Mouse (Mus musculus) ES-Bruce4 (cell line): Measurements from ENCODE around the gene Ly9. TPM values are rescaled to one million over a fixed set of nuclear protein-coding genes. Genes with fewer than 3 reads are reported as not detected.

Source experiments
- H3K27ac ChIP-seq: 2 replicates; pipeline ENCODE4 v1.5.1; 2012; ENCODE audit warnings: low read length, inconsistent platforms; ENCODE audit not compliant: insufficient read depth
- H3K27me3 ChIP-seq: 2 replicates; pipeline ENCODE4 v1.6.1; 2012; ENCODE audit warnings: mild to moderate bottlenecking, low read length, inconsistent platforms; ENCODE audit not compliant: control insufficient read depth, poor library complexity, insufficient read depth, severe bottlenecking
- H3K36me3 ChIP-seq: 2 replicates; pipeline ENCODE4 v1.6.1; 2012; ENCODE audit warnings: inconsistent platforms, mild to moderate bottlenecking, low read length, moderate library complexity; ENCODE audit not compliant: control insufficient read depth, poor library complexity, insufficient read depth, severe bottlenecking
- H3K4me1 ChIP-seq: one replicate; pipeline ENCODE4 v1.8.1; 2011; ENCODE audit warnings: low read length; ENCODE audit not compliant: control insufficient read depth, insufficient read depth
- H3K4me3 ChIP-seq: 2 replicates; pipeline ENCODE4 v1.5.1; 2011; ENCODE audit warnings: low read depth, mild to moderate bottlenecking, low read length
- H3K9ac ChIP-seq: 2 replicates; pipeline ENCODE4 v1.6.1; 2012; ENCODE audit warnings: low read depth, mild to moderate bottlenecking, inconsistent platforms; ENCODE audit not compliant: poor library complexity, severe bottlenecking
- H3K9me3 ChIP-seq: replicated peaks from 2 replicates; pipeline ENCODE4 v1.6.1; 2012; ENCODE audit warnings: mild to moderate bottlenecking, low read length, inconsistent platforms; ENCODE audit not compliant: control insufficient read depth, poor library complexity, insufficient read depth, severe bottlenecking
- CTCF ChIP-seq: IDR thresholded peaks from one replicate; pipeline ENCODE4 v1.8.1; 2011; ENCODE audit warnings: low read depth, low read length
- EP300 ChIP-seq: IDR thresholded peaks from 2 replicates; pipeline ENCODE4 v1.6.1; 2011; ENCODE audit warnings: low read depth, low read length; ENCODE audit not compliant: insufficient read depth
- POLR2A ChIP-seq: IDR thresholded peaks from one replicate; pipeline ENCODE4 v1.8.1; 2011; ENCODE audit warnings: low read length; ENCODE audit not compliant: insufficient read depth
- polyA plus RNA-seq: library from polyadenylated mRNA; stranded (reverse); fragments of >200 nt; gene quantifications from 2 replicates; pipeline ENCODE4 v1.2.4, GENCODE M21; 2011; ENCODE audit warnings: low read depth; ENCODE audit not compliant: missing spikeins, insufficient read depth, insufficient read length

Ly9 gene
- polyA plus RNA-seq, 1 experiment = not detected

- Histone ChIP-seq H3K27me3 (no peaks in the 10 kb centered on the region), H3K9ac (no peak overlapping the region), H3K27ac (no peak overlapping the region), H3K9me3 (no peaks in the 10 kb centered on the region), H3K36me3 (no peaks in the 10 kb centered on the region), H3K4me3 (no peak overlapping the region), H3K4me1 (no peaks in the 10 kb centered on the region)
- TF ChIP-seq CTCF = no peak
- TF ChIP-seq POLR2A = no peak
- TF ChIP-seq EP300 = no peak
Measured at GRCm38 (mm10) chr1:171613962-171614361, 6.8 kb upstream of the Ly9 start.

- no peaks in the 10 kb centered on the region for H3K27me3 ChIP-seq
- TF ChIP-seq EP300 = no peak
- TF ChIP-seq CTCF = peak; percentile 11
- no peaks in the 10 kb centered on the region for H3K4me1 ChIP-seq
- H3K27ac ChIP-seq = no peak overlapping the region
- H3K4me3 ChIP-seq = no peak overlapping the region
- H3K9ac ChIP-seq = no peak overlapping the region
- no peaks in the 10 kb centered on the region for H3K36me3 ChIP-seq
- H3K9me3 ChIP-seq = no peaks in the 10 kb centered on the region
Measured at GRCm38 (mm10) chr1:171610781-171611180, 3.6 kb upstream of the Ly9 start.

- H3K27me3 ChIP-seq = no peaks in the 10 kb centered on the region
- no peaks in the 10 kb centered on the region for H3K36me3 ChIP-seq
- no peak overlapping the region for H3K27ac ChIP-seq
- H3K4me1 ChIP-seq = no peaks in the 10 kb centered on the region
- no peaks in the 10 kb centered on the region for H3K9me3 ChIP-seq
- H3K4me3 ChIP-seq = no peak overlapping the region
- H3K9ac ChIP-seq = no peak overlapping the region
- TF ChIP-seq CTCF (peak; percentile 43), EP300 (no peak), POLR2A (no peak)
Measured at GRCm38 (mm10) chr1:171610026-171610425, 2.8 kb upstream of the Ly9 start.

- no peak overlapping the region for H3K4me3 ChIP-seq
- no peak overlapping the region for H3K27ac ChIP-seq
- no peaks in the 10 kb centered on the region for H3K4me1 ChIP-seq
- H3K27me3 ChIP-seq = no peaks in the 10 kb centered on the region
- no peak for TF ChIP-seq EP300
- TF ChIP-seq CTCF = no peak
- no peak for TF ChIP-seq POLR2A
- no peak overlapping the region for H3K9ac ChIP-seq
- H3K36me3 ChIP-seq = no peaks in the 10 kb centered on the region
- no peaks in the 10 kb centered on the region for H3K9me3 ChIP-seq
Measured at GRCm38 (mm10) chr1:171606656-171607055, 554 bp downstream of the Ly9 start.

GRCm38 (mm10) chr1:171604686-171605085 lies 2.5 kb downstream of the Ly9 start:
- Histone ChIP-seq H3K9me3 (no peaks in the 10 kb centered on the region), H3K36me3 (no peaks in the 10 kb centered on the region), H3K27me3 (no peaks in the 10 kb centered on the region), H3K27ac (no peak overlapping the region), H3K9ac (no peak overlapping the region), H3K4me1 (no peaks in the 10 kb centered on the region), H3K4me3 (no peak overlapping the region)
- TF ChIP-seq CTCF = no peak
- no peak for TF ChIP-seq POLR2A
- no peak for TF ChIP-seq EP300

GRCm38 (mm10) chr1:171584584-171584983 lies 22.6 kb downstream of the Ly9 start:
- peaks cover 1% of the 10 kb centered on the region for H3K27me3 ChIP-seq
- H3K9ac ChIP-seq = no peak overlapping the region
- H3K4me1 ChIP-seq = no peaks in the 10 kb centered on the region
- TF ChIP-seq EP300 (no peak), CTCF (no peak), POLR2A (no peak)
- no peaks in the 10 kb centered on the region for H3K36me3 ChIP-seq
- H3K4me3 ChIP-seq = no peak overlapping the region
- no peak overlapping the region for H3K27ac ChIP-seq
- no peaks in the 10 kb centered on the region for H3K9me3 ChIP-seq

GRCm38 (mm10) chr1:171577168-171577567 lies 30.0 kb downstream of the Ly9 start:
- TF ChIP-seq POLR2A = no peak
- no peak for TF ChIP-seq EP300
- TF ChIP-seq CTCF = no peak

More at GRCm38 (mm10) chr1:171577168-171577567, 30.0 kb downstream of the Ly9 start:
- no peak overlapping the region for H3K4me3 ChIP-seq
- H3K9ac ChIP-seq = no peak overlapping the region
- H3K27me3 ChIP-seq = peaks cover 1% of the 10 kb centered on the region; the same call in 1 of the 2 replicates
- H3K36me3 ChIP-seq = no peaks in the 10 kb centered on the region
- no peaks in the 10 kb centered on the region for H3K9me3 ChIP-seq
- H3K4me1 ChIP-seq = no peaks in the 10 kb centered on the region
- H3K27ac ChIP-seq = no peak overlapping the region
